Mouse (Mus musculus) CD4-positive helper T cell, adult 2 months (primary cell): ENCODE data around the gene Robo2.

Experiments used
- DNase-seq: peaks from one replicate; pipeline ENCODE4 v3.0.0-alpha.2; 2012; ENCODE audit warnings: low read depth, missing footprints, low spot score

Gene Robo2

GRCm38 (mm10) chr16:74411481-74412251 lies at the start of gene Robo2:
TSS of gene Robo2 (minus strand) at chr16:74411825.
- no peak for DNase-seq

DNA sequence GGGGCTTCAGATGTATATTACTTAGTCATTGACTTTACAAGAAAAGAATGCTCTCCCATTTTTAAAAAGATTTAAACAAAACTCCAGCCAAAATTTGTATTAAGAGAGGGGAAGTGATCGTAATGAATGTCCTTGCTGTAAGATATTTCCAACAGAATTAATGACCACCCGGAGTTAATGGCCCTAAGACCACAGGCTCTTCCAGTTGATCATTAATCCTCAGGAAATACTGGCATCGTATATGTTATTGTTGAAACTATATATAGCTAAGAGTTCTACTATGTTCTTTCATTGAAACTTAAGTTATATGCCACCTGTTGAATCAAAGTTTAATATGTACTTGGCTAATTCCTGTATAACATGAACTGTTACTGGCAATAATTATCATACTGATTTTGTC lies 46.5 kb upstream of the Robo2 start:
- DNase-seq: no peak

GRCm38 (mm10) chr16:74457736-74458135 lies 46.1 kb upstream of the Robo2 start:
- no peak for DNase-seq

- DNase-seq: no peak
Measured at GRCm38 (mm10) chr16:74456808-74457470, 45.3 kb upstream of the Robo2 start.

DNA sequence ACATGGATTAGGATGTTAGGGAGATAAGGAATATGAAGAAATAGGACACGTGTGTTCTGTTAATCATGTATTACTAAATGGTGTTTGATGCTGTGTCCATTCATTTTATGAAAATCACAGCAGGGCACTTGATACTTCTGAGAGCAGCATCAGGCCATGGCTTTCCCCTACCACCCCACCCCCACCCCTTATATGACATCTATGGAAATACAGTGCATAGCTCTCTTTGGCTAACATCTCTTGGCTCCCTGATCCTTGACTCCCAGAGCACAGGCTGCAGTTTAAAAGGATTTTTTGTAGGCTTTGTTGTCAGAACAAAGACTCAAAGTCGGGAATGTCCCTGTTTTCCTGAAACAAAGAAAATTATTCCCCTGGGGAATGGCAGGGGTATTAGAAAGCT lies 43.6 kb upstream of the Robo2 start:
- DNase-seq: no peak

DNA sequence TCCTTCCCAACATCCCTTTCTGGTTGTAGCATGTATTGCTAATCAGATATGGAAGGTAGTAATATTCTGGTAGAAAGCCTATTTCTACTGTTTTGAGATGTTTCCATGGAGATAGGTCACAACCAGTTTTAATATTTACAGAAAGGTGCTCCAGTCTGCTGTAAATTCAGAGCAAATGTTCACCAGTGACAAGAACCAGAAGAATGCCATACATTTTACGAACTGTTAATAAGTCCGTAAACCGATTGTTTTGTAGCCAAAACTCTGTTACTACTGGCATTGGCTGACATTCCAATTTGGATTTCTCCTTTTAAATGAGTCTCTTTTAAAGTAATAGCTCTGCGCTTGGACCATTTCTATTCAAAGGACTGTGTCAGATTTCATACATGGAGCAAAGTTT lies 36.4 kb upstream of the Robo2 start:
- no peak for DNase-seq

DNA sequence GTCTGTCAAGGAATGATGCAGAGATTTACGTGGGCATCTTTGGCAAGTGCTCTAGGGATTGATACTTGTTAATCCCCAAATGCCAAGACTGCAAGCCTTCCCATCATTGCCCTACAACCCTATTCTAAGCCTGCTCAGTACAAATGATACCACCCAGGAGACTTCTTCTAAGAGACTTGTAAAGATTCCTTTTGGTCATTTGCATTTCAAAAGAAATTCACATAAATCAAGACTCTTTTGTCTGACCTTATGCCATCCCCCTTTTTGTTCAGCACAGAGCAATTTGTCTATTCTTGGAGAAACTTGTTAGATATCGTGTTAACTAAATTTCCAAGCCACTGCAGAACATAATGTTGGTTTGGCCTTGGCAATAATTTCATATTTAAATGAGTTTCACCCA lies 15.4 kb upstream of the Robo2 start:
- no peak for DNase-seq

DNA sequence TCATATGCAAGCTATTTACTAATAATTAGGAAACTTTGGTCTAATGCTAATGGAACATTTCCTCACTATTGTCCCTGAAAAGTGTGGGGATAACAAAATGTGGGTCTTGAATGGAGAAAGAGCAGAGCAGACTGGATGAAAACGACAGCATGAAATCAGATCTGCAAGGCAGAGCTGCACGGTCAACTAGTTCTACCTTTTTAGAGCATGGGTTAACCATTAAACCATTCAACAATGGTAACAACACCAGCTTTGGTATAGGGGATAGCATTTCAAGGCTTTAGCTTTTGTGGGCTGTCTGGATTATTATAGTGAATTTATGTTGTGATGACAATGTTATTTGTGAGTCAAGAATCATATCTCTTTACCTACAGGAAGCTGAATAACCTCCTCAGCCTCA lies 8.7 kb upstream of the Robo2 start:
- DNase-seq: no peak

DNA sequence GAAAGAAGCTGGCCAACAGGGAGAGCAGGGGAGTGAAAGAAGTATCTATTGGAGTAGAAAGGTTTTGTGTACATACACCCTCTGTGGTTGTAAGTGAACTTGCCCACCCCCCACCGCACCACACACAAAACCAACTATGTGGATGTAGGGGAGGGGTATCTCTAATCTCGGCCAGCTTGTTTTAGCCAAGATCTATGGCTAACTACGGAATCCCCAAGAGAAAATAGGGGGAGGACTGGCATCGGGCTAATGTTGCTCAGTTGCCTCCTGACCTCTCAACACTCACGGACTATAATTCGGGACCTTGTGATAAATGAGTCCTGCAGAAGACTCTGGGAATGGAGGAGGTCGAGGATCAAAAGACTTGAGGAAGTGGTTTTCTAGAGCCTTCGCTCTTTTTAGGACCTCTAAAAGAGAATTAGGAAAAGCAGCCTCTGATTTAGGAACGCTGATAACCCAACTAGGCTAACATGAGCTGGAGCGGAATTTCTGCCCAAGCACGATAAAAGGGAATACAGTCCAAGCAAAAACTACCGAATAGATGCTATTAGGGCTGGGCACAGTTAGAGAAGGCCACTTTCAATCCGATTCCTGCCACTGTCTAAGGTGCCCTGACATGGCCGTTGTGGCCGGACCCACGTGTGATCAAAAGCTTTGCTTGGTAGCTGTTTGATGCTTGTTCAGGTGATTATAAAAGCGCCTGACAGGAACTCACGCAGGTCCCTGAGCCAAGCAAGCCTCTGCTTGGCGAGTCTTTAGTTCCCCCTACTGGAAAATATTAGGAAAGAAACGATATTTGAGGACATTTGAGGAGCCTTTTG lies 1.1 kb upstream of the Robo2 start:
- no peak for DNase-seq

GRCm38 (mm10) chr16:74411021-74411420 lies 604 bp downstream of the Robo2 start:
- no peak for DNase-seq

DNA sequence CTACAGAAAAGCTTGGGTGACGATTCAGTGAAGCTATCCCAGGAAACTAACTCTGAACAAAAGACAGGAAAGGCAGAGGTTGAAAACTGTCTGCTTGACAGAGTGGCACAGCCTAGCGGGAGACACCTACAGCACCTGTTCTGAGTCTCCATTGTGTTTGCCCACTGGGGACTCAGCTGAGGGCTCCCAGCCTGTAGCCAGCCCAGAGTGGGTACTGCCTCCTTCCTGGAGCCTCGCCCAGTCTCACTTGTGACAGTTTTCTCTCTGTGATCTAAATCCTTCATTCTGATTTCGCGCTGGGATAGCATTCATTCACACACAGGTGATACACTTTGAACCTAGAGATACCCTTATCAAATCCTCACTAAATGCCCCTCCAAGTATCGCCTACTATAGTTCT lies 1.5 kb downstream of the Robo2 start:
- no peak for DNase-seq

DNA sequence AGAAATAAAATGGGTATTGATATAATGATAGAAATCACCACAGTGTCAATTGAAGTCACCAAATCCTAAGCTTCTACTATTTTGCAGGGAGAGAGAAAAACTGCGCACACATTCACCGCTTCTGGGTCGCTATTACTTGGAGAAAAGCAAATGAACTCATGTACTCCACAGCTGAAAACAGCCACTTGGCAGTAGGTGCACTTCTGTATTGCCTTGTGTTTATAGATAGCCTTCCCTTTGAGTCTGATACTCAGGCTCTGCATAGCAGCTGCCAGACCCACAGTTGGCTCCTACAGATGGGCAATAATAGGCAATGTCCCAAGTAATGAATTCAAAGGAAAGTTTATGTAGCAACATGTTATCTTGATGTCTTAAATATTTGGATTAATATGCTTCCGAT lies 2.1 kb downstream of the Robo2 start:
- no peak for DNase-seq

DNA sequence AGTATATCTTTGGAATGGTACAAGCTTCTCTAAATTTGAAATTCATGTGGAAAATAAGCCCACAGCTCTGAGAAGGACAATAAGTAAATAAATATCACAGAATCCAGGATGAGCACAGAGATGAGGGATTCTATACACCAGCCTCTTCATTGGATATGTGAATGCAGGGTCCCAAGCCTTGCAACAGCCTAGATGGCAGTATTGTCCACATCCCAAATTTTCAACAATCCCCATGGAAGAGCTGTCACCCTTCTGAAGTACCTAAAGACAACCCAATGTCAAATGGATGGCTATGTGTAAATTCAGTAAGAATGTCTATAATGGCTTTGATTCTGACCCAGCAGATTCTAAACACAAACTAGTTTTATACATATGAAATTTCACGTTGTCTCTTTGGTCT lies 3.1 kb downstream of the Robo2 start:
- no peak for DNase-seq

DNA sequence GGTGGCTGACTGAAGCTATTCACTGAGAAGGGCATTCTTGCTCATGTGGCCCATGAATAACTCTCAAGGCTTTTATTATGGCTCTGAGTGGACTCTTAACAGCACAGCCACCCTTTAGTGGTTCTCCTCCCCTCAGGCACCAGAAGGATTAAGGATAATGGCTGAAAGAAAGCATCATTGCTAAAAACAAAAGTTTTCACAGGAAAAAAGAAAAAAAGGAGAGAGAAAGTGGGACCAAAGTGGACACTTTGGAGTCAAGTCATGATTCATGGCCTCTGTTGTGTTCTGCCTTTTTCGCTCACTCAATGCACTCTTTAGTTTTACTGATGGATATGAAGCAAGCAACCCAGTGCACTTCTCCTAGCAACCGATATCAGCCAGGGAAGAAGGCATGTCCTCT lies 14.3 kb downstream of the Robo2 start:
- DNase-seq: no peak

- DNase-seq: no peak
Measured at GRCm38 (mm10) chr16:74395678-74396077, 15.9 kb downstream of the Robo2 start.

DNA sequence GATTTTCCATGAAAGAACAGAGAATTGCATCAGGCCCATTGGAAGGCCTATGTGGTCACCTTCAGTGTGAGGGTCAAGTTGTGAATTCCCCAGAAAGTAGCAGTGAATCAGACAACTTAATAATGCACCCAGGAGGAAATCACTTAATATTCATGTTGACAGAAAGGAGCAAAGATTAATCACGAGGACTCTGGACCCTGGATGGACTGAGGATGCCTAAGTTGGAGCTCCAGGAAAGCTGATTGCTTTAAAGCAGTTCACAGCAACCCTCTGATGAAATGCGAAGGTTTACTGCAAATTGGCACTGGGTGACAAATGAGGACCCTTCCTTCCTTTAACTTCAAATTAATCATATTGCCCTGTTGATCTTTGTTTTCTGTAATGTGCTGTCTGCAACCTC lies 32.2 kb downstream of the Robo2 start:
- DNase-seq: no peak

GRCm38 (mm10) chr16:74375342-74375940 lies 36.2 kb downstream of the Robo2 start:
- no peak for DNase-seq

GRCm38 (mm10) chr16:74374540-74374939 lies 37.1 kb downstream of the Robo2 start:
- DNase-seq: no peak

GRCm38 (mm10) chr16:74373407-74373806 lies 38.2 kb downstream of the Robo2 start:
- DNase-seq: no peak

DNA sequence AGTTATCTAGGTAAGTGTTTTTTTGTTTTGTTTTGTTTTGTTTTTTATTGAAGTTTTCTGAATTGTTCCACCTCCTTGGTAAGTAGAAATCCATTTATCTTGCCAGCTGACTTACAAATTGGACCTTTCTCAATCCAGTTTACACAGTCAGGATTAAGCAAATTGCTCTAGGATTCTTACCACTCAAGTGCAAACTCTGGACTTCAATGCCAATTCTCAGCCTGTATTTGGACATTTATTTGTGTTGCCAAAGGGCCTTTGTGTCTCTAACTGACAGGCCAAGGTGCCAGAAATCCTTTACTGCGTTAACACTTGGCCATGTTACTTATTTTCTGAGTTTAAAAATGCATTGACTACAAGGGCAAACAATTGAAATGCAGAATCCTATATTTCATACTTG lies 38.7 kb downstream of the Robo2 start:
- no peak for DNase-seq

DNA sequence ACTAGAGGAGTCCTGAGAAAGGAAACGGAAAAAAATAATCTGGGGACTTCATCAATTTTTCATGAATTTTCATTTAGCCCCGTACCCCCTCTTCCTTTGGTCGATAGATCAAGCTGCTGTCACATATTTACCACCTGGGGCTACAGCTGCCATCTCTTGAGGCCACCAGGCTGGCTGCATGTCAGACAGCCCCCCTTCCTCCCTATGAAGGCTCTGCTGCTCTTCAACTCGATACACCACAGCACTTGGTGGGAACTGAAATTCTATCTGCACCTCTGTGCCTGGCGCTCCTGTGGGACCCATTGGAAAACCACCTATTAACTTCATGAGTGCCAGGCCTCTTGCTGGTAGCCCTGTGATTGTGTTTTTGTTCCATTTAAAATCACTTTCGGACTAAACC lies 63.2 kb downstream of the Robo2 start:
- no peak for DNase-seq

DNA sequence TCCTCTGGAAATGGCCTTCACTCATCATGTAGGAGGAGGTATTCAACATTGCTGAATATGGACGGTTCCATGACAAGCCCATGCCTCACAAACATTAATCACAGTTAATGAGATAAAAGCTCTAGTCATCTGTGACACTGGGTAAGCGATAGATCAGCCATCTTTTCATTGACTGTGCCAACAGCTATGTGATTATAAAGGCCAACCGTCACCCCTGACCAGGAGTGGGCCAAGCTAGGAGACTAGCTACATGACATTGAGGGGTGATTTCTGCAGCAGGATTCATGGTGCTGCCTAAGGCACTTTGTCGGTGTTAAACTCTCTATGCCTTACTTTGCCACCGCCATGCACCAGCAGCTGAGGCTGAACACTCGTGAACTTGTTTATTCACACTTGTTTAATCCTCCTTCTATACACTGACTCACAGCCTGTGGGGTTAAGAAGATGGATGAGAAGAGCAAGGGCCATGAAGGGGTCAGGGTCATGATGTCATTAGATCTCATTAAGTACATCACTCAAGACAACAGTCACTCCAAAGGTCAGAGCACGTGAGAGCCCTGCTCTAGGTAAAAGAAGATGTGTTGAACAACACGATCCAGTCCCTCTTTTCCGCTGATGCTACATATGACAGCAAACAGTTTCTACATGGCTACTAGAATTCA lies 72.5 kb downstream of the Robo2 start:
- no peak for DNase-seq
